Mouse (Mus musculus): ENCODE data around the gene F11r. TPM values are rescaled to one million over a fixed set of nuclear protein-coding genes. Genes with fewer than 3 reads are reported as not detected.
A peak's percentile ranks its signal among the peaks of the same experiment; 100 is the strongest.

The F11r gene
- polyA plus RNA-seq, 1 experiment from 2014 or later = 88.7 TPM

GRCm38 (mm10) chr1:171411492-171411941 is 25.8 kb upstream of the F11r start:
- peak overlapping the region; percentile 86 for H3K27ac ChIP-seq (ENCODE audit: low read depth)
- peaks cover 23% of the 10 kb centered on the region for H3K36me3 ChIP-seq (ENCODE audit: control insufficient read depth, insufficient read depth, low read length)
- H3K4me1 ChIP-seq (replicated peaks; ENCODE audit: control insufficient read depth, insufficient read depth, low read length) = peaks cover 10% of the 10 kb centered on the region
- peak overlapping the region; percentile 69 for H3K4me3 ChIP-seq (ENCODE audit: low read depth, low read length)
- DNase-seq (ENCODE audit: low spot score) = no peak
- ATAC-seq (replicated peaks; ENCODE audit: low FRiP score, low TSS enrichment, low read depth) = peak; percentile 70
- no peaks in the 10 kb centered on the region for H3K9me3 ChIP-seq (ENCODE audit: control insufficient read depth, low read length)
- 0% methylated on average over 38 of the region's 39 CpGs for WGBS
- peak overlapping the region; percentile 57 for H3K4me2 ChIP-seq (ENCODE audit: low read length)
- no peaks in the 10 kb centered on the region for H3K27me3 ChIP-seq (replicated peaks; ENCODE audit: control insufficient read depth, insufficient read depth, low read length)
- peak overlapping the region; percentile 93 for H3K9ac ChIP-seq (ENCODE audit: low read length)

DNA sequence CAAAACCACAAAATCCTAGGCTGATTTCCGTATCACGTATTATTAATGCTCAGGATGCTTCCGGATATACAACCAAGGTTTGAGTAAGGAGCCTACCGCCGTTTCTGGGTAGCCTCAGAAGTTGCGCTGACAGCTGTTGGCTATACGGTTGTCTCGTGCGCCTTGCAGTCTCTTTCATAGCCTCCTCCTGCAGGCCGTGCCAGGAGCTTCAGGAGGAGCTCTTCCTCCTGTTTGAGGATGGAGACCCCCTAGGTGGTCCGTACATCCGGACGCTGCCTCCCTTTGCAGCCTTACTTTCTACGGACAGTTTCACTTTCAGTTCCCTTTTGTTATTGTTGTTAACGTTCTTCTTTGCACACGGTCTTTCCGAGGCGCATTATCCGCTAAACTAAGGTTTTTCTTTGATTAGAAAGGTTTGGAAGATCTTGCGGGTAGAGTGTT is 25.3 kb upstream of the F11r start:
- peak overlapping the region; percentile 86 for H3K27ac ChIP-seq (ENCODE audit: low read depth)
- no peaks in the 10 kb centered on the region for H3K27me3 ChIP-seq (replicated peaks; ENCODE audit: control insufficient read depth, insufficient read depth, low read length)
- ATAC-seq (replicated peaks; ENCODE audit: low FRiP score, low TSS enrichment, low read depth) = peak; percentile 41
- H3K9ac ChIP-seq (ENCODE audit: low read length) = peak overlapping the region; percentile 93
- peak overlapping the region; percentile 69 for H3K4me3 ChIP-seq (ENCODE audit: low read depth, low read length)
- peaks cover 28% of the 10 kb centered on the region for H3K36me3 ChIP-seq (ENCODE audit: control insufficient read depth, insufficient read depth, low read length)
- peak overlapping the region; percentile 57 for H3K4me2 ChIP-seq (ENCODE audit: low read length)
- peak; percentile 79 for DNase-seq (ENCODE audit: low spot score)
- peaks cover 10% of the 10 kb centered on the region for H3K4me1 ChIP-seq (replicated peaks; ENCODE audit: control insufficient read depth, insufficient read depth, low read length)
- no peaks in the 10 kb centered on the region for H3K9me3 ChIP-seq (ENCODE audit: control insufficient read depth, low read length)
- WGBS = 1% methylated on average over 20 of the region's 20 CpGs

DNA sequence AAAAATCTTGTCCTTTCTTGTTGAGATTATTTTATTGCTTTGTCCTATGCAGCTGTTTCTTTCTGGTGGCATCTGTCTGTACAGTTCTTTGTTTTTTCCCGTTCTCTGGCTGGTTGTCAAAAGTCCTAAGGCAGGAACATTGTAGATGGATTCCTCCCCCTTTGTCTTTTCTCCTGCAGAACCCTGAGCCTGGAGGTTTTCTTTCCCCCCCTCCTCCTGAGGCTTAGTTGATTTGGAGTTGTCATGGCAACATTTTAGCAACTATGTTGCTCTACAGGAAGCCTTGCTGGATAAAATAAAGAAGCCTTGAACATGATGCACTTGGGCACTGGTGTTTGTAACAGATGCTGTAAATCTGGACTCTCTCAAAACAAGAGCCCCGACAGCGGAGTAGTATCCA is 24.9 kb upstream of the F11r start:
- DNase-seq (ENCODE audit: low spot score) = no peak
- Histone ChIP-seq H3K36me3 (ENCODE audit: control insufficient read depth, insufficient read depth, low read length) (peaks cover 33% of the 10 kb centered on the region), H3K27ac (ENCODE audit: low read depth) (peak overlapping the region; percentile 86), H3K9me3 (ENCODE audit: control insufficient read depth, low read length) (no peaks in the 10 kb centered on the region), H3K27me3 (replicated peaks; ENCODE audit: control insufficient read depth, insufficient read depth, low read length) (no peaks in the 10 kb centered on the region), H3K4me2 (ENCODE audit: low read length) (peak overlapping the region; percentile 57), H3K4me3 (ENCODE audit: low read depth, low read length) (peak overlapping the region; percentile 69), H3K4me1 (replicated peaks; ENCODE audit: control insufficient read depth, insufficient read depth, low read length) (peaks cover 10% of the 10 kb centered on the region), H3K9ac (ENCODE audit: low read length) (peak overlapping the region; percentile 93)
- WGBS = 30% methylated on average over 3 of the region's 3 CpGs
- ATAC-seq (replicated peaks; ENCODE audit: low FRiP score, low TSS enrichment, low read depth) = no peak

DNA sequence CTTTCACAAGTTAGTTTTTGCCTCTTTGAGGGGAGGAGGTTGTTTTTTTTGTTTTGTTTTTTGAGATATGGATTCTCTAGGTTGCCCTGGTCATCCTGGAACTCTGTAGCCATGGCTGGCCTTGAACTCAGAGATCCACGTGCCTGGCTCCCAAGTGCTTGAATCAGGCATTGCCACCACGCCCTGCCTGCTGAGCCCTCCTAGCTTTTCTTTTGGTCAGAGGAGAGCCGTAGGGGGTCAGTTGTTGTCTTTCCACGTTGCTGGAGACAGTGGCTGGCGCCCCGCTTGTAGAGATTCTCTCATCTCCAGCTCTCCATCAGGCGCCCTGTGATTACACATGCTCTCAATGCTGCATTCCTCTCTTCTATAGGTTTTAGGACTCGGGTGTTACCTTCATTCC is 23.7 kb upstream of the F11r start:
- Histone ChIP-seq H3K4me3 (ENCODE audit: low read depth, low read length) (no peak overlapping the region), H3K36me3 (ENCODE audit: control insufficient read depth, insufficient read depth, low read length) (peaks cover 44% of the 10 kb centered on the region), H3K27me3 (replicated peaks; ENCODE audit: control insufficient read depth, insufficient read depth, low read length) (no peaks in the 10 kb centered on the region), H3K4me1 (replicated peaks; ENCODE audit: control insufficient read depth, insufficient read depth, low read length) (peaks cover 10% of the 10 kb centered on the region), H3K4me2 (ENCODE audit: low read length) (no peak overlapping the region), H3K27ac (ENCODE audit: low read depth) (no peak overlapping the region), H3K9me3 (ENCODE audit: control insufficient read depth, low read length) (no peaks in the 10 kb centered on the region), H3K9ac (ENCODE audit: low read length) (no peak overlapping the region)
- 81% methylated on average over 8 of the region's 8 CpGs for WGBS
- DNase-seq (ENCODE audit: low spot score) (no peak), ATAC-seq (replicated peaks; ENCODE audit: low FRiP score, low TSS enrichment, low read depth) (no peak)

- Histone ChIP-seq H3K27me3 (replicated peaks; ENCODE audit: control insufficient read depth, insufficient read depth, low read length) (no peaks in the 10 kb centered on the region), H3K27ac (ENCODE audit: low read depth) (no peak within 1 kb of the TSS), H3K36me3 (ENCODE audit: control insufficient read depth, insufficient read depth, low read length) (peaks cover 67% of the 10 kb centered on the region), H3K4me2 (ENCODE audit: low read length) (no peak within 1 kb of the TSS), H3K4me3 (ENCODE audit: low read depth, low read length) (no peak within 1 kb of the TSS), H3K9ac (ENCODE audit: low read length) (no peak within 1 kb of the TSS), H3K4me1 (replicated peaks; ENCODE audit: control insufficient read depth, insufficient read depth, low read length) (no peaks in the 10 kb centered on the region), H3K9me3 (ENCODE audit: control insufficient read depth, low read length) (no peaks in the 10 kb centered on the region)
- ATAC-seq (replicated peaks; ENCODE audit: low FRiP score, low TSS enrichment, low read depth) (no peak), DNase-seq (ENCODE audit: low spot score) (no peak)
- 88% methylated on average over 5 of the region's 5 CpGs for WGBS
These were observed 18.7 kb upstream of the F11r start, which contains the start of gene Tstd1 for GRCm38 (mm10) chr1:171418660-171419059. Gene Tstd1, plus strand, starts transcription at chr1:171418872.

GRCm38 (mm10) chr1:171419291-171419882 is 17.9 kb upstream of the F11r start:
- H3K27me3 ChIP-seq (replicated peaks; ENCODE audit: control insufficient read depth, insufficient read depth, low read length) = no peaks in the 10 kb centered on the region
- no peak overlapping the region for H3K9ac ChIP-seq (ENCODE audit: low read length)
- no peak overlapping the region for H3K27ac ChIP-seq (ENCODE audit: low read depth)
- no peaks in the 10 kb centered on the region for H3K4me1 ChIP-seq (replicated peaks; ENCODE audit: control insufficient read depth, insufficient read depth, low read length)
- DNase-seq (ENCODE audit: low spot score) (no peak), ATAC-seq (replicated peaks; ENCODE audit: low FRiP score, low TSS enrichment, low read depth) (no peak)
- peaks cover 65% of the 10 kb centered on the region for H3K36me3 ChIP-seq (ENCODE audit: control insufficient read depth, insufficient read depth, low read length)
- WGBS = 71% methylated on average over 12 of the region's 12 CpGs
- no peak overlapping the region for H3K4me3 ChIP-seq (ENCODE audit: low read depth, low read length)
- no peak overlapping the region for H3K4me2 ChIP-seq (ENCODE audit: low read length)
- no peaks in the 10 kb centered on the region for H3K9me3 ChIP-seq (ENCODE audit: control insufficient read depth, low read length)

- H3K9me3 ChIP-seq (ENCODE audit: control insufficient read depth, low read length) = no peaks in the 10 kb centered on the region
- no peak for DNase-seq (ENCODE audit: low spot score)
- peaks cover 60% of the 10 kb centered on the region for H3K36me3 ChIP-seq (ENCODE audit: control insufficient read depth, insufficient read depth, low read length)
- H3K4me3 ChIP-seq (ENCODE audit: low read depth, low read length) = no peak overlapping the region
- WGBS = 81% methylated on average over 5 of the region's 5 CpGs
- H3K27me3 ChIP-seq (replicated peaks; ENCODE audit: control insufficient read depth, insufficient read depth, low read length) = no peaks in the 10 kb centered on the region
- H3K4me2 ChIP-seq (ENCODE audit: low read length) = no peak overlapping the region
- H3K27ac ChIP-seq (ENCODE audit: low read depth) = no peak overlapping the region
- no peak overlapping the region for H3K9ac ChIP-seq (ENCODE audit: low read length)
- ATAC-seq (replicated peaks; ENCODE audit: low FRiP score, low TSS enrichment, low read depth) = no peak
- 0 out of 2 replicates have a peak, but pooled peaks cover under 1% of the 10 kb centered on the region for H3K4me1 ChIP-seq (replicated peaks; ENCODE audit: control insufficient read depth, insufficient read depth, low read length)
These were observed 17.4 kb upstream of the F11r start for GRCm38 (mm10) chr1:171419905-171420304.

GRCm38 (mm10) chr1:171422504-171423095 is 14.7 kb upstream of the F11r start:
- H3K27ac ChIP-seq (ENCODE audit: low read depth) = no peak overlapping the region
- no peak for DNase-seq (ENCODE audit: low spot score)
- H3K36me3 ChIP-seq (ENCODE audit: control insufficient read depth, insufficient read depth, low read length) = peaks cover 33% of the 10 kb centered on the region
- no peak overlapping the region for H3K9ac ChIP-seq (ENCODE audit: low read length)
- no peak for ATAC-seq (replicated peaks; ENCODE audit: low FRiP score, low TSS enrichment, low read depth)
- H3K4me2 ChIP-seq (ENCODE audit: low read length) = no peak overlapping the region
- no peak overlapping the region for H3K4me3 ChIP-seq (ENCODE audit: low read depth, low read length)
- H3K4me1 ChIP-seq (replicated peaks; ENCODE audit: control insufficient read depth, insufficient read depth, low read length) = 0 out of 2 replicates have a peak, but pooled peaks cover 6% of the 10 kb centered on the region
- no peaks in the 10 kb centered on the region for H3K9me3 ChIP-seq (ENCODE audit: control insufficient read depth, low read length)
- 83% methylated on average over 8 of the region's 8 CpGs for WGBS
- no peaks in the 10 kb centered on the region for H3K27me3 ChIP-seq (replicated peaks; ENCODE audit: control insufficient read depth, insufficient read depth, low read length)

- Histone ChIP-seq H3K27ac (ENCODE audit: low read depth) (no peak overlapping the region), H3K27me3 (replicated peaks; ENCODE audit: control insufficient read depth, insufficient read depth, low read length) (no peaks in the 10 kb centered on the region), H3K9me3 (ENCODE audit: control insufficient read depth, low read length) (no peaks in the 10 kb centered on the region), H3K4me3 (ENCODE audit: low read depth, low read length) (no peak overlapping the region), H3K9ac (ENCODE audit: low read length) (no peak overlapping the region), H3K36me3 (ENCODE audit: control insufficient read depth, insufficient read depth, low read length) (peaks cover 15% of the 10 kb centered on the region), H3K4me1 (replicated peaks; ENCODE audit: control insufficient read depth, insufficient read depth, low read length) (0 out of 2 replicates have a peak, but pooled peaks cover 6% of the 10 kb centered on the region), H3K4me2 (ENCODE audit: low read length) (no peak overlapping the region)
- WGBS = 47% methylated on average over 5 of the region's 5 CpGs
- no peak for ATAC-seq (replicated peaks; ENCODE audit: low FRiP score, low TSS enrichment, low read depth)
- no peak for DNase-seq (ENCODE audit: low spot score)
These were observed 12.7 kb upstream of the F11r start for GRCm38 (mm10) chr1:171424638-171425037.

Measured in intestine, embryonic 14.5 days (tissue).